Mouse (Mus musculus): Measurements from ENCODE around the gene Ybx2.

- TF ChIP-seq EP300 (IDR thresholded peaks at IDR 0.05; ENCODE audit: low read length) = no peak
- no peak for TF ChIP-seq KAT2A (IDR thresholded peaks at IDR 0.05; ENCODE audit: insufficient replicate concordance, low read length)
- TF ChIP-seq USF1 (IDR thresholded peaks at IDR 0.05; ENCODE audit: low read depth, low read length) = no peak
- no peak for TF ChIP-seq NELFE (IDR thresholded peaks at IDR 0.05; ENCODE audit: low read depth, low read length)
- no peak for TF ChIP-seq SMC3 (IDR thresholded peaks at IDR 0.05; ENCODE audit: low read depth, low read length)
- no peak for TF ChIP-seq CTCF (conservative IDR thresholded peaks at IDR 0.05 in 1 of 2, IDR thresholded peaks at IDR 0.05 in 1 of 2; ENCODE audit: low read depth in 2 of 2, low read length in 2 of 2)
- TF ChIP-seq POLR2A (IDR thresholded peaks at IDR 0.05; ENCODE audit: low read depth, low read length) = no peak
- no peak for TF ChIP-seq HCFC1 (IDR thresholded peaks at IDR 0.05; ENCODE audit: low read depth, low read length)
- TF ChIP-seq JUND (conservative IDR thresholded peaks at IDR 0.05; ENCODE audit: low read depth, low read length) = no peak
- no peak for TF ChIP-seq TBP (conservative IDR thresholded peaks at IDR 0.05; ENCODE audit: low read depth, low read length)
- TF ChIP-seq RCOR1 (conservative IDR thresholded peaks at IDR 0.05; ENCODE audit: low read depth, low read length) = no peak
- TF ChIP-seq POLR2AphosphoS2 (IDR thresholded peaks at IDR 0.05; ENCODE audit: low read depth, low read length) = no peak
- peak; percentile 74; the same call in 1 of the 2 replicates for TF ChIP-seq MAFK (IDR thresholded peaks at IDR 0.05; ENCODE audit: insufficient replicate concordance, low read length)
- no peak for TF ChIP-seq GABPA (IDR thresholded peaks at IDR 0.05; ENCODE audit: insufficient replicate concordance, low read depth, low read length)
Observed at GRCm38 (mm10) chr11:69922796-69923195, 12.8 kb upstream of the Ybx2 start.

Data from CH12.LX (cell line).